Mouse (Mus musculus): ENCODE results near the gene Nhsl1. TPM values are rescaled to one million over a fixed set of nuclear protein-coding genes. Genes with fewer than 3 reads are reported as not detected.

Nhsl1 gene
- polyA plus RNA-seq, 1 experiment from 2014 or later, result 2.9 TPM

DNA sequence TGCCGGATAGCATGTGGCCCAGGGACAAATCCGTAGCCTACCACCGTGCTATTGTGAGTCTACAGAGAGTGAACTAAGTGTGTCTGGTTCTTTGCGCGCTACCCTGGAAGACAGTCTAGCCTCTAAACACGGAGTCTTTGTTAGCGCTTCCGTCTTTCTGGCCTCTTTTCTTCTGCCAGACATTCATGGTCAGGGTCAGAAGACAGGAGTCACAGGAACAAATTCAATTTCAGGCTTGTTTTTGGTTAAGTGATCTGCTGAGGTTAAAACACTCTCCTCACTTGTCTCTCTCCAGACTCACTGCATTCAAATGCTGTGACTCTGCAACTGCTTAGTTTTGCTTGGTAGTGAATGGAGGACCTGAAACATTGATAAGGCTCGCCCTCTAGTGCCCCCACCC lies 15.9 kb downstream of the Nhsl1 start:
- H3K4me1 ChIP-seq (replicated peaks; ENCODE audit: control insufficient read depth, insufficient read depth, low read length), result 0 out of 2 replicates have a peak, but pooled peaks cover under 1% of the 10 kb centered on the region
- no peak overlapping the region for H3K4me3 ChIP-seq (ENCODE audit: low read depth, low read length)
- H3K27ac ChIP-seq (ENCODE audit: low read depth, low read length), result no peak overlapping the region
- DNase-seq (ENCODE audit: low spot score) (no peak), ATAC-seq (replicated peaks; ENCODE audit: low FRiP score) (no peak)
- H3K27me3 ChIP-seq (replicated peaks; ENCODE audit: control insufficient read depth, insufficient read depth, low read length), result no peaks in the 10 kb centered on the region
- H3K4me2 ChIP-seq, result no peak overlapping the region
- H3K9ac ChIP-seq (ENCODE audit: low read depth, low read length), result no peak overlapping the region
- no peaks in the 10 kb centered on the region for H3K9me3 ChIP-seq (ENCODE audit: control insufficient read depth, low read length)
- no peaks in the 10 kb centered on the region for H3K36me3 ChIP-seq (ENCODE audit: control insufficient read depth, insufficient read depth, low read length)
- 83% methylated on average over 9 of the region's 9 CpGs for WGBS

- H3K4me3 ChIP-seq (ENCODE audit: low read depth, low read length), result no peak overlapping the region
- 86% methylated on average over 5 of the region's 5 CpGs for WGBS
- no peak overlapping the region for H3K9ac ChIP-seq (ENCODE audit: low read depth, low read length)
- DNase-seq (ENCODE audit: low spot score), result no peak
- no peaks in the 10 kb centered on the region for H3K36me3 ChIP-seq (ENCODE audit: control insufficient read depth, insufficient read depth, low read length)
- H3K4me1 ChIP-seq (replicated peaks; ENCODE audit: control insufficient read depth, insufficient read depth, low read length), result no peaks in the 10 kb centered on the region
- ATAC-seq (replicated peaks; ENCODE audit: low FRiP score), result no peak
- H3K27ac ChIP-seq (ENCODE audit: low read depth, low read length), result no peak overlapping the region
- H3K9me3 ChIP-seq (ENCODE audit: control insufficient read depth, low read length), result no peaks in the 10 kb centered on the region
- H3K27me3 ChIP-seq (replicated peaks; ENCODE audit: control insufficient read depth, insufficient read depth, low read length), result no peaks in the 10 kb centered on the region
- H3K4me2 ChIP-seq, result no peak overlapping the region
Observed at GRCm38 (mm10) chr10:18337725-18338124, 18.9 kb downstream of the Nhsl1 start.

DNA sequence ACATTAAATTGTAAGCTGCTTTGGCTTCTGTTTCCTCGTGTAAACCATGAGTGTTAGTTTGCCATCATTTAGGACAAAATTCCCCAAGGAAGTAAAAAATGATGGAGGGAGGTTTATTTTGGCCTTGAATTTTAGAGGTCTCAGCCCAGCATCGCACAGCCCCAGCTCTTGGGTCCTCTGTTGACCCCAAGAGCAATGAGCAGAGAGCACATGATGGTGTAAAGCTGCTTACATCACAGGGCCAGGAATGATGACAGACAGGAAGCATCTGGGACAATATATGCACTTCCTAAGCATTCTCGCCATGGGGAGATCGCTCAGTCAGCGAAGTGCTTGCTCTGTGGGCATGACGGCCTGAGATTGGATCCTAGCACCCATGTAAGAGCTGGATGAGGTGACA lies 20.6 kb downstream of the Nhsl1 start:
- Histone ChIP-seq H3K4me3 (ENCODE audit: low read depth, low read length) (no peak overlapping the region), H3K9me3 (ENCODE audit: control insufficient read depth, low read length) (no peaks in the 10 kb centered on the region), H3K27me3 (replicated peaks; ENCODE audit: control insufficient read depth, insufficient read depth, low read length) (no peaks in the 10 kb centered on the region), H3K4me2 (no peak overlapping the region), H3K4me1 (replicated peaks; ENCODE audit: control insufficient read depth, insufficient read depth, low read length) (no peaks in the 10 kb centered on the region), H3K36me3 (ENCODE audit: control insufficient read depth, insufficient read depth, low read length) (no peaks in the 10 kb centered on the region), H3K27ac (ENCODE audit: low read depth, low read length) (no peak overlapping the region), H3K9ac (ENCODE audit: low read depth, low read length) (no peak overlapping the region)
- DNase-seq (ENCODE audit: low spot score) (no peak), ATAC-seq (replicated peaks; ENCODE audit: low FRiP score) (no peak)
- 81% methylated on average over 6 of the region's 6 CpGs for whole genome bisulfite sequencing

DNA sequence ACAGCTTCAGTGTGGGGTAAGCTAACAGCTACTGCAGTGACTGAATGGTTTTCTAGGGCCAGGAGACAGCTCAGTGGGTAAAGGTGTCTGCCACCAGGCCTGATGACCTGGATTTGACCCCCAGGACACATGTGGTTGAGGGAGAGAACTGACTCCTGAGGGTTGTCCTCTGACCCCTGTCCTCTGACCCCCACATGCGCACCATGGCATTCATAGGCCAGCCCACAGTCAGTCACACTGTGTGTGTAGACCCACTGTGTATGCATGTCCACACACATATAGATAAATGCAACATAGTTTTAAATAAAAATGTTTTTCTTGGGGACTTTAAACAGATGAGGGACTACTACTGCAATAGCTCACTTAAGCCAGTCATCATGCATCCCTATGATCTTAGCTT lies 22.1 kb downstream of the Nhsl1 start:
- ATAC-seq (replicated peaks; ENCODE audit: low FRiP score) (no peak), DNase-seq (ENCODE audit: low spot score) (no peak)
- Histone ChIP-seq H3K4me2 (no peak overlapping the region), H3K9ac (ENCODE audit: low read depth, low read length) (no peak overlapping the region), H3K36me3 (ENCODE audit: control insufficient read depth, insufficient read depth, low read length) (no peaks in the 10 kb centered on the region), H3K27ac (ENCODE audit: low read depth, low read length) (no peak overlapping the region), H3K27me3 (replicated peaks; ENCODE audit: control insufficient read depth, insufficient read depth, low read length) (no peaks in the 10 kb centered on the region), H3K9me3 (ENCODE audit: control insufficient read depth, low read length) (no peaks in the 10 kb centered on the region), H3K4me3 (ENCODE audit: low read depth, low read length) (no peak overlapping the region), H3K4me1 (replicated peaks; ENCODE audit: control insufficient read depth, insufficient read depth, low read length) (no peaks in the 10 kb centered on the region)
- WGBS, result 81% methylated on average over 1 of the region's 1 CpGs

GRCm38 (mm10) chr10:18341444-18342196 lies 22.8 kb downstream of the Nhsl1 start:
- ATAC-seq (replicated peaks; ENCODE audit: low FRiP score) (no peak), DNase-seq (ENCODE audit: low spot score) (no peak)
- H3K4me2 ChIP-seq, result no peak overlapping the region

DNA sequence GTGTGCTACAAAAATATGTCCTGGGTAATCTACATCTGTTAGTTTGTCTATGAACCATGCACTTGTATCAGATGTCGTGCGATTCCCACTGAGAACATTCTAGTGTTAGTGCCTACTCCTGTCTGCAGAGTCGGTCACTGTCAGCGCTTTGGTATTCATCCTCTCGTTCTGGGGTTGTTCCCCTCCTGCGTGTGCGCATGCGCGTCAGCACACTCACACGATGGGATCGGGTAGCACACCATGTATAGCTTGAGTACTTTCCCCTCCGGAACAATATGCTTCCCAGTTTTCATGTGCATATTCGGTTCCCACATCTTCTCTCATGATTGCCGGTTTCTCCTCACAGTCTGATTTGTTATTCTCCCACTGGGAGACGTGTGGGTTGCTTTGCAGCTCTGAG lies 28.4 kb downstream of the Nhsl1 start:
- Histone ChIP-seq H3K36me3 (ENCODE audit: control insufficient read depth, insufficient read depth, low read length) (no peaks in the 10 kb centered on the region), H3K4me3 (ENCODE audit: low read depth, low read length) (no peak overlapping the region), H3K9me3 (ENCODE audit: control insufficient read depth, low read length) (no peaks in the 10 kb centered on the region), H3K4me1 (replicated peaks; ENCODE audit: control insufficient read depth, insufficient read depth, low read length) (no peaks in the 10 kb centered on the region), H3K9ac (ENCODE audit: low read depth, low read length) (no peak overlapping the region), H3K27ac (ENCODE audit: low read depth, low read length) (no peak overlapping the region), H3K27me3 (replicated peaks; ENCODE audit: control insufficient read depth, insufficient read depth, low read length) (no peaks in the 10 kb centered on the region), H3K4me2 (no peak overlapping the region)
- ATAC-seq (replicated peaks; ENCODE audit: low FRiP score) (no peak), DNase-seq (ENCODE audit: low spot score) (no peak)
- WGBS, result 89% methylated on average over 15 of the region's 15 CpGs

More at GRCm38 (mm10) chr10:18341444-18342196, 22.8 kb downstream of the Nhsl1 start:
- Histone ChIP-seq H3K27me3 (replicated peaks; ENCODE audit: control insufficient read depth, insufficient read depth, low read length) (no peaks in the 10 kb centered on the region), H3K36me3 (ENCODE audit: control insufficient read depth, insufficient read depth, low read length) (no peaks in the 10 kb centered on the region), H3K9me3 (ENCODE audit: control insufficient read depth, low read length) (no peaks in the 10 kb centered on the region), H3K27ac (ENCODE audit: low read depth, low read length) (no peak overlapping the region), H3K4me3 (ENCODE audit: low read depth, low read length) (no peak overlapping the region), H3K4me1 (replicated peaks; ENCODE audit: control insufficient read depth, insufficient read depth, low read length) (no peaks in the 10 kb centered on the region), H3K9ac (ENCODE audit: low read depth, low read length) (no peak overlapping the region)
- 72% methylated on average over 15 of the region's 15 CpGs for WGBS

DNA sequence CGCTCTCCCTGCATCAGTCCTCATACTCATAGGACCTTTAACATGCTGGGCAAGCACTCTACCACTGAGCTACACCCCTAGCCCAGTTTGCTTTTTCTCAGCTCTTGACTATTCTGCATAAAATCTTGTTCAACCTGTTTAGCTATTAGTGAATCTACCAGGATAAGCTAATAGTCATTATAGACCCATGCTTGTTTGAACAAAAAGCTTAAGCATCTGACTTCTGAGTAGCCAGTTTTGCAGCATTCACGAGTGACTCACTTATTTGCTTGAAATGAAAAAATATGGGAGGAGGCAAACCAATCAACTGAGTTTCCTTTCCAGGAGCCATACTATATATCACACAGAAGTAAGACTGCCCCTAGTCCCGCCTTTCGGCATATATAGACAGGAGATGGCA lies 32.0 kb downstream of the Nhsl1 start:
- DNase-seq (ENCODE audit: low spot score), result no peak
- no peaks in the 10 kb centered on the region for H3K36me3 ChIP-seq (ENCODE audit: control insufficient read depth, insufficient read depth, low read length)
- 82% methylated on average over 4 of the region's 4 CpGs for WGBS

GRCm38 (mm10) chr10:18352937-18353336 lies 34.2 kb downstream of the Nhsl1 start:
- no peak overlapping the region for H3K4me2 ChIP-seq
- no peaks in the 10 kb centered on the region for H3K27me3 ChIP-seq (replicated peaks; ENCODE audit: control insufficient read depth, insufficient read depth, low read length)
- ATAC-seq (replicated peaks; ENCODE audit: low FRiP score), result no peak
- H3K9ac ChIP-seq (ENCODE audit: low read depth, low read length), result no peak overlapping the region
- no peaks in the 10 kb centered on the region for H3K9me3 ChIP-seq (ENCODE audit: control insufficient read depth, low read length)
- H3K4me1 ChIP-seq (replicated peaks; ENCODE audit: control insufficient read depth, insufficient read depth, low read length), result no peaks in the 10 kb centered on the region
- H3K4me3 ChIP-seq (ENCODE audit: low read depth, low read length), result no peak overlapping the region
- H3K27ac ChIP-seq (ENCODE audit: low read depth, low read length), result no peak overlapping the region
- no peaks in the 10 kb centered on the region for H3K36me3 ChIP-seq (ENCODE audit: control insufficient read depth, insufficient read depth, low read length)
- DNase-seq (ENCODE audit: low spot score), result no peak
- WGBS, result 79% methylated on average over 5 of the region's 5 CpGs

More for the DNA sequence above, 32.0 kb downstream of the Nhsl1 start:
- no peak overlapping the region for H3K27ac ChIP-seq (ENCODE audit: low read depth, low read length)
- no peak overlapping the region for H3K9ac ChIP-seq (ENCODE audit: low read depth, low read length)
- no peaks in the 10 kb centered on the region for H3K27me3 ChIP-seq (replicated peaks; ENCODE audit: control insufficient read depth, insufficient read depth, low read length)
- H3K4me2 ChIP-seq, result no peak overlapping the region
- H3K9me3 ChIP-seq (ENCODE audit: control insufficient read depth, low read length), result no peaks in the 10 kb centered on the region
- ATAC-seq (replicated peaks; ENCODE audit: low FRiP score), result no peak
- no peak overlapping the region for H3K4me3 ChIP-seq (ENCODE audit: low read depth, low read length)
- no peaks in the 10 kb centered on the region for H3K4me1 ChIP-seq (replicated peaks; ENCODE audit: control insufficient read depth, insufficient read depth, low read length)

DNA sequence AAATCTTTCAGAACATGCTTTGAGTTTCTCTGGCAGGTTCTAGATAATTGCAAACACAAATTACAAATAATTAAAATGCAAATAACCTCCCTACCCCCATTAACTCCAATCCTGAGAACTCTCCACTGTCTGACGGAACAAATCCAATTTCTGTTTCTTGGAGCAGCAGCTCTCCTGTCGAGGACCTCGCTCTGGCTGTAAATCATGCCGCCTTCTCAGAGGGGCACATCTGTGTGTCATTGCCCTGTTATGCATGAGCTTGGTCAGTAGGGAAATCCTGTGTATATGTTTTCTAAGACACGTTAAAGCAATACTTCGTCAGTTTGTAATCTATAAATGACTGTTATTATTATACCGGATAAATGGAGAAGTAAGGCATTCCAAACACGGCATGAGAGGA lies 35.3 kb downstream of the Nhsl1 start:
- no peak overlapping the region for H3K4me3 ChIP-seq (ENCODE audit: low read depth, low read length)
- no peaks in the 10 kb centered on the region for H3K36me3 ChIP-seq (ENCODE audit: control insufficient read depth, insufficient read depth, low read length)
- WGBS, result 78% methylated on average over 8 of the region's 8 CpGs
- H3K4me2 ChIP-seq, result no peak overlapping the region
- H3K27me3 ChIP-seq (replicated peaks; ENCODE audit: control insufficient read depth, insufficient read depth, low read length), result no peaks in the 10 kb centered on the region
- H3K9me3 ChIP-seq (ENCODE audit: control insufficient read depth, low read length), result no peaks in the 10 kb centered on the region
- H3K9ac ChIP-seq (ENCODE audit: low read depth, low read length), result no peak overlapping the region
- H3K27ac ChIP-seq (ENCODE audit: low read depth, low read length), result no peak overlapping the region
- no peak for DNase-seq (ENCODE audit: low spot score)
- no peaks in the 10 kb centered on the region for H3K4me1 ChIP-seq (replicated peaks; ENCODE audit: control insufficient read depth, insufficient read depth, low read length)
- no peak for ATAC-seq (replicated peaks; ENCODE audit: low FRiP score)

Data from liver, embryonic 11.5 days (tissue).